Mouse (Mus musculus) intestine, embryonic 14.5 days (tissue): Measurements from ENCODE around the gene 4930558K02Rik. TPM values are rescaled to one million over a fixed set of nuclear protein-coding genes. Genes with fewer than 3 reads are reported as not detected.

Source experiments
- polyA plus RNA-seq: library from polyadenylated mRNA; unstranded; fragments of >200 nt; fragmentation: Nextera tagmentation; extraction: Ambion mirVana; gene quantifications from 2 replicates; pipeline ENCODE4 v1.2.1, GENCODE M21; 2014

The 4930558K02Rik gene
- polyA plus RNA-seq, 1 experiment from 2014 or later = not detected

Other genes with a start within 250 kb of the 4930558K02Rik start
- gene Fasl, start 191.1 kb downstream of the 4930558K02Rik start, polyA plus RNA-seq = not detected in 2 replicates
- 21.0 and 26.6 TPM in 2 replicates for gene Suco, start 103.0 kb downstream of the 4930558K02Rik start, polyA plus RNA-seq
- 37.4 and 40.3 TPM in 2 replicates for gene Pigc, start 10.4 kb downstream of the 4930558K02Rik start, polyA plus RNA-seq